Mouse (Mus musculus) cerebellum, adult 2 months (tissue): Measurements from ENCODE around the gene Bach1.

ENCODE experiments used
- CTCF ChIP-seq: fragments of 200-500 bp; IDR thresholded peaks from 2 replicates; pipeline ENCODE4 v1.5.1; 2011; ENCODE audit warnings: low read depth, mild to moderate bottlenecking, control low read depth, low read length, moderate library complexity, borderline replicate concordance; ENCODE audit not compliant: insufficient read depth
- POLR2A ChIP-seq: fragments of 200-500 bp; IDR thresholded peaks from 2 replicates; pipeline ENCODE4 v1.6.1; 2011; ENCODE audit warnings: low read length, control low read depth, borderline replicate concordance; ENCODE audit not compliant: insufficient read depth

DNA sequence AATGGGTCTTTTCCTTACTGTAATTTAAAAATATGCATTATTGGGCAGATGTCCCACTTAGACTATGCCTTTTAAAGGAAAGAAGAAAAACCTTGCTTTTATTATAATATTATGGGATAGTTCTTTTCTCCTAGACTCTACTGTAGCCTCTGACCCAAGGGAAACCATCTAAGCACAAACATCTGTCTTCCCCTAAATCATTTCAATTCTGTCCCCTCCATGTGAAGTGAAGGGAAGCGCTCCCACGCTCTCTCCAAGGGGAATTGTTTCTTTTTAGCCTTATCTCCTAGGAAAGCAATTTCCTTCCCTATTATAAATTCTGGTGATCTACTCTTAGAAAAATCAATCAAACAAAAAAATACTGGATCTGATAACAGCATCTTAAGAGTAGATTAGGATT is 71.8 kb downstream of the Bach1 start:
- no peak for TF ChIP-seq CTCF
- TF ChIP-seq POLR2A: no peak
